Mouse (Mus musculus) limb, embryonic 10.5 days (tissue): ENCODE results near the gene Alkbh2. TPM values are rescaled to one million over a fixed set of nuclear protein-coding genes. Genes with fewer than 3 reads are reported as not detected.

Experiments
- polyA plus RNA-seq: library from polyadenylated mRNA; unstranded; fragments of >200 nt; fragmentation: Nextera tagmentation; extraction: Ambion mirVana; gene quantifications from 2 replicates; pipeline ENCODE4 v1.2.1, GENCODE M21; 2016

Alkbh2 gene
- polyA plus RNA-seq, 1 experiment from 2014 or later = 12.9 TPM

Other genes starting within 250 kb of the Alkbh2 start
- 129 and 139 TPM in 2 replicates for gene Coro1c, start 219.5 kb downstream of the Alkbh2 start, polyA plus RNA-seq
- 13.6 and 16.4 TPM in 2 replicates for gene Ssh1, start 134.3 kb downstream of the Alkbh2 start, polyA plus RNA-seq
- not detected in 2 replicates for gene Dao, start 124.5 kb downstream of the Alkbh2 start, polyA plus RNA-seq
- gene Usp30, start 62.8 kb downstream of the Alkbh2 start, polyA plus RNA-seq = 12.7 and 15.5 TPM in 2 replicates
- gene Svop, start 36.6 kb downstream of the Alkbh2 start, polyA plus RNA-seq = 0.08 TPM in 1 of 2 replicates, not detected in the other
- gene Ung, start 2.2 kb upstream of the Alkbh2 start, polyA plus RNA-seq = 81.3 and 91.8 TPM in 2 replicates
- 4.8 and 5.8 TPM in 2 replicates for gene Acacb, start 18.3 kb upstream of the Alkbh2 start, polyA plus RNA-seq
- not detected in 2 replicates for gene Foxn4, start 145.6 kb upstream of the Alkbh2 start, polyA plus RNA-seq
- 1.1 and 1.2 TPM in 2 replicates for gene Myo1h, start 160.9 kb upstream of the Alkbh2 start, polyA plus RNA-seq